Mouse (Mus musculus) erythroblast, adult 5-6 weeks (primary cell): ENCODE data around the gene Grhpr. TPM values are rescaled to one million over a fixed set of nuclear protein-coding genes. Genes with fewer than 3 reads are reported as not detected.
"Not testable (repeated sequence)": the region's sequence is repeated elsewhere in the genome, so short reads cannot be mapped to it uniquely, and the experiment has no call there.

Experiments used
- ATAC-seq: replicated peaks from 2 replicates; pipeline ENCODE4 v1.8.0; 2016; ENCODE audit warnings: moderate number of reproducible peaks, mild to moderate bottlenecking, moderate TSS enrichment, inconsistent platforms; ENCODE audit not compliant: poor library complexity, low FRiP score, severe bottlenecking
- total RNA-seq, 2 experiments: library from RNA; stranded (forward) in 1 of 2; stranded (reverse) in 1 of 2; fragments of 150-400 nt in 1 of 2; fragments of 200-764, 138-1000 nt in 1 of 2; gene quantifications; 2 replicates each; pipeline versions ENCODE4 v1.2.3 to v1.2.4; 2015 to 2017; ENCODE audit warnings: low replicate concordance in 2 of 2

Gene Grhpr
- total RNA-seq, 2 experiments from 2014 or later: 1.4 to 4.2 TPM

DNA sequence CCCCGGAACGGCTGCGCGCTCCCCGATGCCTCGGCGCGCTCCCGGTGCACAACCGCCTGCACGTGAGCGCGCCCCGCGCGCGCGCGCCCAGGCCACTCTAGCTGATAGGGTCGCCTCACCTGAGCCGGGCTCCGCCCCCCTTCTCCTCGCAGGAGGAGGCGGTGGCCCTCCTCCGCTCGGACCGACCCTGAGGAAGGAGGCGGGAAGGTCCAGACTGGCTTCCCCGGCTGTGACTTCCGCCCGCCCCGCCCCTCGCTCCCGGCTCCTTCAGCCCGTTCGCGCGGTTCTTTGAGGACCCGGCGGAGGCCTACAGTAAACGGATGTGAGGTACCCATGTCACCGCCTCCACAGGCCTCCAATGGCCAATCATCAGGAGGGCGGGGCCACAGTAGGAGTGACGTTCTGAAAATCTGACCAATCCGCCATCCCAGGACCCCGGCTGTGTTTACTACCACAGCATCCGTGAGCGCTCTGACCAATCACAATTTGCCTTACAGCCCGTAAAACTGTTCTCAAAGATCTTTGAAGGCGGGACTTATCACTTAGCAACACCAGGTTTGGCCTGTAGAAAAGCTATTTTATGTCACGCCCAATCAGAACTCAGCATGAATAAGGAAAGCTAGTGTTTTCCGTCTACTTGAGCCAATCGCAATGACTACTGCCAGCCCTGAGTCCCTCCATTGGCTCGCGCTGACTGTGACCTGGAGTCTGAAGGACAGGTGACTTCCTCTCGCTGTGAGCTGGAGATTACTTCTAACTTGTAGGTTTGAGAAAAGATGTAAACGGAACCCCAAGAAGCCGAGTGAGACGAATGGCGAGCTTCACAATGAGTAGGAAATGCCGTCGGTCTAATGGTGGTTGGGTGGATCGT, 31.1 kb downstream of the Grhpr start, which contains the start of gene Zbtb5:
Gene Zbtb5 (minus strand): TSS at position 308 of the 871 bp plus-strand sequence.
- ATAC-seq: peak; percentile 87

DNA sequence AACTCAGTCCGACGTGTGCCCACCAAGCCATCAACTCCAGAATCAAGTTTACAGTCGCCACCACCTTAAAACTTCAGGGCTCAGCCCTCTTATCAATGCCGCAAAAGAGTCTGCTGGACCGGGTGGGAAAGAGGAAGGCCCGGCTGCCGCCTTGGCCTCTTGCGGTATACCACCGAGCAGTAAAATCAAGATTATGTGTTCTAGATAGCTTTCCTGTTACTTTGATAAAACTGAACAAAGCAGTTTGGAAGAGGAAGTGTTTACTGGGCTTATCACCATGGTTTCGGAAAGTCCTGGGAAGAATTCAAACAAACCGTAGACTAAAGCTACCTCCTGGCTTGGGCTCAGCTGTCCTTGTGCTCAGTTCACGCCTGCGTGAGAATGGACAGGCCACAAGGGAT, 31.8 kb downstream of the Grhpr start:
- no peak for ATAC-seq

DNA sequence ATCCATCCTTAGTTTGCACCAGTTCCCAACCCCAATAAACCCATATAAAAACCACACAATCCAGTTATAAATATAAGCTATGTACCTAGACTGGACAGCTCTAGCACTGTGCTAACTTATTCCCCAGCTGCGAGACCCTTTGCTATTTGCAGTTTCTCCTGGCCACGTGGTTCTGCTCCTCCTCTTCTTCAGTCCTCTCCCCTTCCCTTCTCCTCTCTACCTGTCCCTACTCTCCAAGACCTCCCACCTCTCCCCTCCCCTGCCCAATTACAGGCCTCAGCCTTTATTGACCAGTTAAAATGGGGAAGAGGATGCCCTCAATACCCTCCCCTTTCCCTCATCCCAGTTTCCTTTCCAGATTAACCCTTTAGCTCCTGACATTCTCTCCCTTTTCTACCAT, 32.3 kb downstream of the Grhpr start:
- ATAC-seq: no peak

DNA sequence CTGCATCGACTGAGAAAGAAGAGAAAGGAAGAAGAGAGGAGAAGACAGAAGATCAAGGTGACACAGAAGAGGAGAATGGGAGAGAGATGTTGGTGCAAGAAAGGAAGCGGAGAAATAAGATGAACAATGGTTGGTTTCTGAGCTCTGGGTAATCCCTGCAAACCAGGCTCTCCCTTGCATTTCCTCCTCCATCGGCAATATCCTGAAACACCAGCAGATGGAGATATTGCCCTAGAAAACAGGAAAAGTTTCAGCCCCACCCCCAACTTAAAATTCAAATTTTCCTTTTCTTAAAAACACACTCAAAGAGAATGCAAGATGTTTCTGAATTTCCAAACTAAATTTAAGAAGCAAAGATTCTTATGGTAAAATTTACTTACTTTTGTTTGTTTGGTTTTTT, 34.4 kb downstream of the Grhpr start:
- ATAC-seq: no peak

DNA sequence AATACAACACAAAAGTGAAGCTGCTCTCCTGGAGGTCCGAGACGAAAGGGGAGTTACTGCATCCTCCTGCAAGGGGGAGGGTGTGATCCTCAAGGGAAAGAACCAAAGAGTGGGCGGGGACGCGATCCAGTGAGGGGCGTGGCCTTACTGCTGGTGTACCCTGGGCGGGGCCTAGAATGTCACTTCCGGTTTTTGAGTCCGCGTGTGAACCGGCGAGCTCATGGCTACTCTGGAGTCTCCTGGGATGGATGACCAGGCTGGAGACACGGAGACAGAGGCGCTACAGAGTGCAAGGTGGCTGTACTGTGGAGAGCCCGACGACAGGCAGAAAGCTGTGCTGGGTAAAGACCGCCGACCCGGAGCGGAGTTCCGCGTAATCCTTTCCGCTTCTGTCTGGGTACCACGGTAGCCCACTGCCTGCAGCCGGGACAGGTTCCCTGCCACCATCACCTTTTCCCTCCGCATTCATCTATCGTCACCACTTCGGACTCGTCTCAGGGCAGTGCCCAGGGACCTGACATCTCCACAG, 37.3 kb downstream of the Grhpr start, which contains the start of gene Polr1e:
Gene Polr1e (plus strand): TSS at position 132 of the 529 bp plus-strand sequence.
- peak; percentile 97 for ATAC-seq

DNA sequence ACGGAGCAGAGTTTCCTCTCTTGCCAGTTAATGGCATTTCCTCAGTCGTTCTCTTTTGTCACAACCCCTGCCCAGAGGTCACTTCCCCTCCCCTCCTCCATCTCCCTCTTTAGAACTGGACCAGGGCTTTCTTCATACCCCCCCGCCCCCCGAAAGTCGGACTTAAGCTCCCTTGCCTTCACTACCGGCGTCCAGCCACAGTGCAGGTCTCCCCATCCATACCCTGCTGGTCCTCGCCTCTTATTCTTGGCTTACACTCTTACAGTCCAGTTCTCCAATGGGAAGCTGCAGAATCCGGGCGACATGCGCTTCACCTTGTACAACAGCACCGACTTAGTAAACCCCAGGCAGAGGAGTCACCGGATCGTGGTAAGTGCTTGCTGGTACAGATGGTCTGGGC, 37.8 kb downstream of the Grhpr start:
- no peak for ATAC-seq

DNA sequence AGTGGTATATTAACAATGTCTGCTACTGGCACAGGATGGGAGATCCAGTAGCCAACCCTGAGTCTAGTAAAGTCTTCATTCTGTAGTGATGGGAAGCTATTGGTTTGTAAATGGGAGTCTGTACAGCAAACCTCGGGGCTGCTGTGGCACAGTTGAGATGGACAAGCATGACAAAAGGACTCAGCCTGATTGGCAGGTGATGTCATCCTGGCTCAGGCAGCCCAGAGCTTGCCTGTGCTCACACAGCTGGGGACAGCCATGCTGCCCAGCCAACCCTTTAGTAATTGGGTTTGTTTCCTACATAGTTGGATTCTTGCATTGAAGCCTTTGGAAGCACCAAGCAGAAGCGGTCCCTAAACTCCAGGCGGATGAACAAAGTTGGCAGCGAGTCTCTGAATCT, 45.3 kb downstream of the Grhpr start:
- no peak for ATAC-seq

DNA sequence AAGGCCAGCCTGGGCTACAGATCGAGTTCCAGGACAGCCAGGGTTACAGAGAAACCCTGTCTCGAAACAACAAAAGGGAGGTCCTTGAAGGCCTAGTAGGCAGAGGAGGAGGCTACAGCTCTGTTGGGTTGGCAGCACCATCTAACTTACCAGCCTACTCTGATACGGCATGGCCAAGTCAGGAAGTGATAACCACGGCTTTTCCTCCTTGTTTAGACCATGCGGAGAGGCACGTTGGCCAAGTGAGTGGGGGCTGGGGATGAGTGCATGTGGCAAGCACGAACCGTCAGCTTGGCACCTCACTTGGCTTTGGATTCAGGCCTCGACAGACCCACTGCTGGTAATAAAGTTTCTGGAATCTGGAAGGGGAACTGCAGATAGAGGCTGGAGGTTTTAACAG, 51.4 kb downstream of the Grhpr start:
- ATAC-seq: no peak

DNA sequence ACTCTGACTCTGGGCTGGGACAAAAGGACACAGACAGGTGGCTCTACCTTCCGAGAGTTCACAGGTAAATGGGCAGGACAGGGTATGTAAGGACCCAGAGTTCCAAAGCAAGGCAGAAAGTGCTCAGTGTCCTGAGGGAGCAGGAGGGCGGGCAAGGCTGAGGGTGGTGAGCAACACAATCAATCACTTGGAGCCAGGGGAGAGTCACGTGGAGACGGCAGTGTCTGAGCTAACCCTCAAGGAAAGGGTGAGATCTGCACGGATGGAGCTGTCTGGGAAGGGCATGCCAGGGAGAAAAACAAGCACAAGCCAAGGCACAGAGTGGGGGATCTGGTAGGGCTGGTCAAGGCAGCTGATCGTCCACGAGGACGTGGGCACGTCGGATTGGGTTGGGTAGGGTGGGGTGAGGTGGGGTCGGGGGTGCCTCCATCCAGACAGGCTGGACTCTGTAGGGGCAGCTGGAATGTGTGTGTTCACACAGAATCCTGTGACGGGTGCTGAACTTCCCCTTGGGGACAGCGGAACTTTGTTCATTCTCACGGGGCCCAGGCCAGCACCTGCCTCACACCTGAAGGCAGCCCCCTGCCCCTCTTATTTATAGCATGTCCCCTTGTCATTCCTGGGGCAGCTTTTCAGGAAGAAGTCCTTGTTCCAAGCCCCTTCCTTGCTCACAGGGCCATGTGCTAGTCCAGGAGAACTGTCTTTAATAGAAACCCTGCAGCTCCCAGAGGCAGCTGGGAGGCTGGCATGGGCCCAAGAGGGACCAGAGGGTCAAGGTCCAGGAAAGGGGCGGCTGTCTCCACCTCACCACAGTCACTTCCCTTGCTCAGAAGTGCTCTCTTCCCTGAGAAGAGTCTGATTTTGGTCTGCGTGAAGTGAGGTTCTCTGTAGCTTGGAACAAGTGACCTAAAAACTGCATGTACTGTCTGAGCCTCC, 53.8 kb downstream of the Grhpr start:
- ATAC-seq: no peak

DNA sequence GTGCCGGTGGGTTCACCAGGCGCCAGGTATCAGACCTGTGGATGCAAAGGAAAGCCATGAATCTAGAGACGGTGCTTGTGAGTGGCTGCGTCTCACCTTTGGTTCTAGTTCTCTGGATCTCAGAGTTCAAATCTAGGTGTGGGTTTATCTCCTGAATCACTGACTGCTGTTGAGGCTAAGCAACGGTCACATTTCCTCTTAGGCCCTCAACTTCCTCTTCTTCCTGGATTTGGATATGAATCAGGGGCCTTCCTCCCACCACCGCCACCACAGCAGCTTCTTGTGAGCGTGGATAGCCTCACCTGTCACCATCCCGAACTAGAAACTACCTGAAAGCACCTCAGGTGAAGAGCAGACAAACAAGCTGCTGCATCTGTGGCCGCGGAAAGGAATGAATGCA, 54.9 kb downstream of the Grhpr start:
- ATAC-seq: no peak

DNA sequence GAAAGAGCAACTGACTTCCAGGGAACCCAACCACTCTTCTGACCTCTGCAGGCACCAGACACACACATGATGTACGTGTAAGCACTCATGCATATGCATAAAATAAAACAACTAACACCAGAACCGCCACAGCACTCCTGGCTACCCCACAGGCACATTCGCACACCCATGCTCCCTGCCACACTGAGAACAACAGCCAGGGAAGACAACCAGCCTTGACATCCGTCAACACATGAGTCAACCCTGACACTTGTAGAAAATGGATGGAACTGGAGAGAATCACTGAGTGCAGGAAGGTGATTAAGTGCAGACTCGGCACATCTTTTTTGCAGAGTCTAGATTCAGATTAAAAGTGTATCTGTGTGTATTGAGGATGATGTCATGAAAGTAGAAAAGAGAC, 55.4 kb downstream of the Grhpr start:
- ATAC-seq: no peak

DNA sequence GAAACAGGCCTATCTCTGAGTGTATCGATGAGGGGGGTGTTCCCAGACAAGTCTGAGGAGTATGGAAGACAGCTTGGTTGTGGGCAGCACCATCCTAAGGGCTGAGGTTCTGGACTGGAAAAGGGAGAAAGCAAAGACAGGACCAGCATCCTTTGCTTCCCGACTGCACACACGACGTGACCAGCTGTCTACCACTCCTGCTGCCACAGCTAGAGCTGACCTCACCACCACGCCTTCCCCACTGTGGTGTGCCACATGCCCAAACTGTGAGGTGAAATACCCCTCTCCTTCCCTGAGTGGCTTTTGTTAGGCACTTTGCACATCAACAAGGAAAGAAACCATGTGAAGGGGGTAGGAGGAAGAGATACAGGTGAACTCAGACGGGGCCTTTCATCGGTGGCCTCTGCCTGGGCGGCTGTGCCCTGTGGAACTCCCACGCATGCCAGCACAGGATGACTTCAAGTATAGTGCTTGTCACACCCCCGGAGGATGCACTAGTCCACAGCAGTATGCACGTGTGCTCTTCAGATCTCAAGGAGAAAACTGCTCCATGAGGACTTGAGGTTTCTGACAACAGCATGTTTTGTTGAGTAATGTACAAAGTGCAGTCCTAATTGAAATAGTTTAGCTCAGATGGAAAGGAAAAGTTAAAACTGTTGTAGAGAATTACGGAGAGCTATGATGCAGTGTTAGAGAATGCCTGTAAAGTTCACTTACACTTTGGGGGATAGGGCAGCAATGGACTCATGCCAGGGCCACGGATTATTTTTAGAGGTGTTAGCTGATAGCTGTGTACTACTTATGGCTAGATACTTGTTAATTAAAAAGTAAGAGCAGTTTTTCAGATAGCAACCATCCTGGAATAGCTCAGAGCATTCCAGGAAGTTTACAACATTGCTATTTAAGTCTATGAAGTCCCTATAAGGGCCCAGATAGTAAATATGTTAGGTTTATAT, 56.5 kb downstream of the Grhpr start:
- ATAC-seq: no peak

DNA sequence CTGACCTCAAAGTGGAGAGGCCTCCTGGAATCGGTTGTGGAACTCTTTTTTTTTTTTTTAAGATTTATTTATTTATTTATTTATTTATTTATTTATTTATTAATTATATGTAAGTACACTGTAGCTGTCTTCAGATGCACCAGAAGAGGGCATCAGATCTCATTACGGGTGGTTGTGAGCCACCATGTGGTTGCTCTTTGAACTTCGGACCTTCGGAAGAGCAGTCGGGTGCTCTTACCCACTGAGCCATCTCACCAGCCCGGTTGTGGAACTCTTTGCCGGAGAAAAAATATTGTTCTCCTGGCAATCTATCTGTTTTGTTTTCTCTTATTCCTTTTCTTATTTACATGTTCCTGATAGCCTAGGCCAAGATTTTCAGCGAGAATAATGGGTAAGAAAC, 57.7 kb downstream of the Grhpr start:
- not testable (repeated sequence) for ATAC-seq

DNA sequence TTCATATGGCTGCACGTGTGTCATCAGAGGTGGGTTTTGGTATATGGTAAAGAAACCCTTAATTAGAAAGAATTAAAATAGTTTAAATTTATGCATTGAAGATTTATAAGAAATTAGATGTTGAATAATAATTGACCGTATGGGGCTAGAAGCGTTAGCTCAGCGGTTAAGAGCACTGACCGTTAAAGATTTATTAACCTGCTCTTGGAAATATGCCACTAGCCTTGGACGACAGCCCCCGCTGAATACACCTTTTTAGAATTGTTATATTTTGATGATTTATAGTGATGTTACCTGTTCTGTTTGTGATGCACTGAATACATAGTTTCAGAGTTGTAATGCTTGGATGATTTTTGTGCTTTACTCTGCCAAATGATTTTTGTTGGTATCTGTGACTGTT, 58.4 kb downstream of the Grhpr start:
- ATAC-seq: not testable (repeated sequence)

Other genes with a start within 250 kb of the Grhpr start
- gene Zcchc7, start 225.5 kb upstream of the Grhpr start, total RNA-seq (2015; ENCODE audit: low replicate concordance): 15.9 and 19.2 TPM in 2 replicates
- 31.5 and 39.8 TPM in 2 replicates for gene Zcchc7, start 225.5 kb upstream of the Grhpr start, total RNA-seq (2017; ENCODE audit: low replicate concordance)
- gene Zbtb5, start 31.0 kb downstream of the Grhpr start, total RNA-seq (2015; ENCODE audit: low replicate concordance): 7.5 and 7.7 TPM in 2 replicates
- 9.4 and 10.0 TPM in 2 replicates for gene Zbtb5, start 31.0 kb downstream of the Grhpr start, total RNA-seq (2017; ENCODE audit: low replicate concordance)
- 10.4 and 17.9 TPM in 2 replicates for gene Polr1e, start 37.2 kb downstream of the Grhpr start, total RNA-seq (2015; ENCODE audit: low replicate concordance)
- gene Polr1e, start 37.2 kb downstream of the Grhpr start, total RNA-seq (2017; ENCODE audit: low replicate concordance): 8.1 and 9.8 TPM in 2 replicates
- 2.1 and 7.1 TPM in 2 replicates for gene Fbxo10, start 103.2 kb downstream of the Grhpr start, total RNA-seq (2015; ENCODE audit: low replicate concordance)
- gene Fbxo10, start 103.2 kb downstream of the Grhpr start, total RNA-seq (2017; ENCODE audit: low replicate concordance): 4.0 and 5.5 TPM in 2 replicates
- gene Tomm5, start 126.7 kb downstream of the Grhpr start, total RNA-seq (2015; ENCODE audit: low replicate concordance): 27.6 and 42.7 TPM in 2 replicates
- 14.1 and 28.4 TPM in 2 replicates for gene Tomm5, start 126.7 kb downstream of the Grhpr start, total RNA-seq (2017; ENCODE audit: low replicate concordance)
- gene Frmpd1, start 203.5 kb downstream of the Grhpr start, total RNA-seq (2015; ENCODE audit: low replicate concordance): not detected in 2 replicates
- not detected in 2 replicates for gene Frmpd1, start 203.5 kb downstream of the Grhpr start, total RNA-seq (2017; ENCODE audit: low replicate concordance)